Mouse (Mus musculus) ES-E14 (cell line): ENCODE results near the gene Mknk1. TPM values are rescaled to one million over a fixed set of nuclear protein-coding genes. Genes with fewer than 3 reads are reported as not detected.
A peak's percentile ranks its signal among the peaks of the same experiment; 100 is the strongest.

Experiments used
- DNase-seq: peaks from one replicate; pipeline ENCODE4 v3.0.0-alpha.2; 2013; ENCODE audit warnings: low read depth, low spot score
- H3K27ac ChIP-seq: 2 replicates; pipeline ENCODE4 v1.5.1; 2012; ENCODE audit warnings: low read depth, mild to moderate bottlenecking, low read length, moderate library complexity, mixed read lengths; ENCODE audit not compliant: poor library complexity, insufficient read depth, severe bottlenecking
- H3K36me3 ChIP-seq: 2 replicates; pipeline ENCODE4 v1.6.1; 2012; ENCODE audit warnings: mild to moderate bottlenecking, low read length, moderate library complexity, mixed read lengths; ENCODE audit not compliant: control insufficient read depth, poor library complexity, insufficient read depth, severe bottlenecking
- H3K4me1 ChIP-seq, 2 experiments: fragments of 150-350 bp in 1 of 2; sonication (generic) in 1 of 2; 2 replicates each; pipeline ENCODE4 v1.6.1; 2012; ENCODE audit warnings: low read length in 2 of 2, mild to moderate bottlenecking in 1 of 2, mixed read lengths in 1 of 2; ENCODE audit not compliant: control insufficient read depth in 2 of 2, insufficient read depth in 2 of 2, poor library complexity in 1 of 2
- H3K4me3 ChIP-seq, 2 experiments: fragments of 150-350 bp in 1 of 2; sonication (generic) in 1 of 2; 2 replicates each; pipeline ENCODE4 v1.5.1; 2012; ENCODE audit warnings: low read length in 2 of 2, low read depth in 1 of 2, mild to moderate bottlenecking in 1 of 2, mixed read lengths in 1 of 2; ENCODE audit not compliant: insufficient read depth in 1 of 2, poor library complexity in 1 of 2, severe bottlenecking in 1 of 2
- H3K9ac ChIP-seq: 2 replicates; pipeline ENCODE4 v1.6.1; 2012; ENCODE audit warnings: low read depth, mild to moderate bottlenecking, low read length, mixed read lengths; ENCODE audit not compliant: poor library complexity, insufficient read depth, severe bottlenecking
- H3K9me3 ChIP-seq: fragments of 150-350 bp; sonication (generic); 2 replicates; pipeline ENCODE4 v1.6.1; 2012; ENCODE audit warnings: low read depth, mild to moderate bottlenecking, low read length; ENCODE audit not compliant: control insufficient read depth, insufficient read depth
- CHD2 ChIP-seq: IDR thresholded peaks from 2 replicates; pipeline ENCODE4 v1.6.1; 2014; ENCODE audit warnings: mild to moderate bottlenecking, low read depth, low read length, inconsistent platforms
- HCFC1 ChIP-seq: IDR thresholded peaks from 2 replicates; pipeline ENCODE4 v1.6.1; 2012; ENCODE audit warnings: low read length, inconsistent platforms, borderline replicate concordance; ENCODE audit not compliant: insufficient read depth
- MAFK ChIP-seq: IDR thresholded peaks from 2 replicates; pipeline ENCODE4 v1.6.1; 2014; ENCODE audit warnings: mild to moderate bottlenecking, low read depth, low read length, inconsistent platforms; ENCODE audit not compliant: insufficient read depth
- ZC3H11A ChIP-seq: IDR thresholded peaks from 2 replicates; pipeline ENCODE4 v1.6.1; 2012; ENCODE audit warnings: low read depth, mild to moderate bottlenecking, inconsistent platforms, low read length, borderline replicate concordance
- ZNF384 ChIP-seq: IDR thresholded peaks from 2 replicates; pipeline ENCODE4 v1.6.1; 2012; ENCODE audit warnings: low read depth, low read length, inconsistent platforms
- in situ Hi-C, 2 experiments: fragments of 600-800 bp; cut with MboI; formaldehyde crosslinking; loops; one replicate each; pipeline ENCODE4 v1.15.1; 2025; ENCODE audit warnings: low sequenced_read_pairs in 2 of 2, inconsistent platforms in 1 of 2; ENCODE audit not compliant: unreplicated experiment in 2 of 2
- total RNA-seq: library from RNA; depleted of rRNA; stranded (reverse); fragments of 300-350 nt; gene quantifications from 2 replicates; pipeline ENCODE4 v1.2.3, GENCODE M21; 2012

Gene Mknk1
- total RNA-seq, 1 experiment, result 18.5 TPM

GRCm38 (mm10) chr4:115902816-115903215, 63.8 kb downstream of the Mknk1 start:
- Histone ChIP-seq H3K4me1 (no peaks in the 10 kb centered on the region), H3K9ac (no peak overlapping the region), H3K27ac (no peak overlapping the region), H3K36me3 (no peaks in the 10 kb centered on the region), H3K4me3 (no peak overlapping the region), H3K9me3 (no peaks in the 10 kb centered on the region)
- DNase-seq, result peak; percentile 56
- in situ Hi-C loops, result loop anchor here in 1 of 2 experiments (10.0 kb wide), 1 partner anchor 82 kb away; no protein-coding TSS in a partner anchor
- TF ChIP-seq ZNF384 (peak; percentile 98), HCFC1 (no peak), CHD2 (no peak), ZC3H11A (peak; percentile 92), MAFK (no peak)

- Histone ChIP-seq H3K9ac (no peak overlapping the region), H3K4me1 (no peaks in the 10 kb centered on the region)
- DNase-seq, result no peak
These were observed 65.4 kb downstream of the Mknk1 start for GRCm38 (mm10) chr4:115904375-115904774.

DNA sequence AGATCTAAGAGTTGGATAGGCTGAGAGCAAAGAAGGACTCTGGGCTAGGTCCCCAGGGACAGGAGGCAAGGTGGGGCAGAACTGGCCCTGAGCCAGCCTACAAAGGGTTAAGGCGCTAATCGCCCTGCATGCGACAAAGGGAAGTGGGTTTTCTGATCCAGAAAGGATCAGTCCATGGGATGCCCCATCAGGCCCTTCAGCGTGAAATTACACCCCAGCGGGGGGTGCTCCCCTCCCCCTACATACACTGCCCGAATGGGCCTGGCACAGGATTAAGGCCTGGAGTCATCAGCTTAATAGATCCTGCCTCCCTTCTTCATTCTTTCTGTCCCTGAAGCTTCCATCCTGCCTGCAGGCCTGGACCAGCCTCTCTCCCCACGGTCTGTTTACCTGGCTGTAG, 66.7 kb downstream of the Mknk1 start:
- H3K4me3 ChIP-seq, result no peak overlapping the region
- H3K4me1 ChIP-seq, result no peaks in the 10 kb centered on the region
- H3K36me3 ChIP-seq, result no peaks in the 10 kb centered on the region
- no peak for DNase-seq
- no peaks in the 10 kb centered on the region for H3K9me3 ChIP-seq
- H3K27ac ChIP-seq, result no peak overlapping the region
- no peak overlapping the region for H3K9ac ChIP-seq
- TF ChIP-seq MAFK, result no peak
- no peak for TF ChIP-seq HCFC1
- no peak for TF ChIP-seq ZNF384
- TF ChIP-seq CHD2, result no peak
- TF ChIP-seq ZC3H11A, result no peak
- in situ Hi-C loops, result loop anchor here (5.0 to 10.0 kb wide), 2 partner anchors 77 to 79 kb away; no protein-coding TSS in a partner anchor

More at GRCm38 (mm10) chr4:115904375-115904774, 65.4 kb downstream of the Mknk1 start:
- TF ChIP-seq CHD2, result no peak
- TF ChIP-seq MAFK, result no peak
- no peak for TF ChIP-seq ZC3H11A
- no peak for TF ChIP-seq HCFC1
- no peak for TF ChIP-seq ZNF384
- Histone ChIP-seq H3K27ac (no peak overlapping the region), H3K4me3 (no peak overlapping the region), H3K9me3 (no peaks in the 10 kb centered on the region), H3K36me3 (no peaks in the 10 kb centered on the region)
- in situ Hi-C loops, result loop anchor here in 1 of 2 experiments (10.0 kb wide), 1 partner anchor 80 kb away; no protein-coding TSS in a partner anchor

- Histone ChIP-seq H3K36me3 (no peaks in the 10 kb centered on the region), H3K9ac (no peak overlapping the region), H3K4me1 (peaks cover 0 to 8% of the 10 kb centered on the region in 2 experiments; a peak in 1 of 4 replicates), H3K9me3 (no peaks in the 10 kb centered on the region), H3K27ac (no peak overlapping the region), H3K4me3 (no peak overlapping the region)
- TF ChIP-seq CHD2 (no peak), ZNF384 (no peak), MAFK (no peak), ZC3H11A (no peak), HCFC1 (no peak)
- DNase-seq, result no peak
- in situ Hi-C loops, result loop anchor here (5.0 to 10.0 kb wide), 2 partner anchors 76 to 78 kb away; no protein-coding TSS in a partner anchor
These were observed 67.8 kb downstream of the Mknk1 start for GRCm38 (mm10) chr4:115906791-115907190.

- Histone ChIP-seq H3K9ac (no peak overlapping the region), H3K36me3 (no peaks in the 10 kb centered on the region), H3K27ac (no peak overlapping the region), H3K9me3 (no peaks in the 10 kb centered on the region), H3K4me1 (peaks cover 0 to 11% of the 10 kb centered on the region in 2 experiments; a peak in 1 of 4 replicates), H3K4me3 (no peak overlapping the region)
- no peak for DNase-seq
- TF ChIP-seq HCFC1 (no peak), CHD2 (no peak)
- in situ Hi-C loops, result loop anchor here (5.0 to 10.0 kb wide), 2 partner anchors 74 to 77 kb away; no protein-coding TSS in a partner anchor
These were observed 69.0 kb downstream of the Mknk1 start for GRCm38 (mm10) chr4:115907994-115908393.
